Mouse (Mus musculus) myocyte (in vitro differentiated cells): Measurements from ENCODE around the gene Itgam. TPM values are rescaled to one million over a fixed set of nuclear protein-coding genes. Genes with fewer than 3 reads are reported as not detected.

Source experiments
- H3K27me3 ChIP-seq: one replicate; pipeline ENCODE4 v1.6.1; 2011; ENCODE audit not compliant: control insufficient read depth, insufficient read depth, insufficient read length
- H3K36me3 ChIP-seq: one replicate; pipeline ENCODE4 v1.6.1; 2011; ENCODE audit not compliant: control insufficient read depth, insufficient read depth
- H3K4me2 ChIP-seq: one replicate; pipeline ENCODE4 v1.6.1; 2011; ENCODE audit warnings: low read depth, control low read depth
- H3K4me3 ChIP-seq: one replicate; pipeline ENCODE4 v1.5.1; 2011; ENCODE audit warnings: mild to moderate bottlenecking, control low read depth, moderate library complexity
- H3K79me2 ChIP-seq: one replicate; pipeline ENCODE4 v1.6.1; 2011; ENCODE audit not compliant: control insufficient read depth, insufficient read depth
- H3ac ChIP-seq: one replicate; pipeline ENCODE4 v1.6.1; 2011; ENCODE audit not compliant: control insufficient read depth, insufficient read length
- CEBPB ChIP-seq: IDR thresholded peaks from 2 replicates; pipeline ENCODE4 v1.6.1; 2011; ENCODE audit warnings: mild to moderate bottlenecking, moderate library complexity; ENCODE audit not compliant: poor library complexity, insufficient read depth, severe bottlenecking
- E2F4 ChIP-seq: IDR thresholded peaks from one replicate; pipeline ENCODE4 v1.6.1; 2011; ENCODE audit warnings: mild to moderate bottlenecking, control low read depth, moderate library complexity; ENCODE audit not compliant: insufficient read depth
- MAX ChIP-seq: IDR thresholded peaks from one replicate; pipeline ENCODE4 v1.6.1; 2011; ENCODE audit warnings: low read depth, mild to moderate bottlenecking, control low read depth
- MYOD1 ChIP-seq, 3 experiments: IDR thresholded peaks; one replicate each; pipeline ENCODE4 v1.6.1; 2011; ENCODE audit warnings: control low read depth in 2 of 3, low read depth in 2 of 3, mild to moderate bottlenecking in 2 of 3, moderate library complexity in 1 of 3; ENCODE audit not compliant: insufficient read length in 2 of 3, control insufficient read depth in 1 of 3
- MYOG ChIP-seq, 3 experiments: IDR thresholded peaks; one replicate each; pipeline ENCODE4 v1.6.1; 2011; ENCODE audit warnings: control low read depth in 2 of 3, low read depth in 2 of 3, mild to moderate bottlenecking in 2 of 3; ENCODE audit not compliant: insufficient read length in 2 of 3, control insufficient read depth in 1 of 3, insufficient read depth in 1 of 3
- POLR2A ChIP-seq: IDR thresholded peaks from one replicate; pipeline ENCODE4 v1.6.1; 2011; ENCODE audit warnings: low read depth, mild to moderate bottlenecking, control low read depth, moderate library complexity; ENCODE audit not compliant: insufficient read length
- POLR2AphosphoS2 ChIP-seq: IDR thresholded peaks from one replicate; pipeline ENCODE4 v1.6.1; 2011; ENCODE audit warnings: low read depth, control low read depth; ENCODE audit not compliant: insufficient read length
- REST ChIP-seq: IDR thresholded peaks from one replicate; pipeline ENCODE4 v1.6.1; 2011; ENCODE audit warnings: mild to moderate bottlenecking, control low read depth, moderate library complexity; ENCODE audit not compliant: insufficient read depth, insufficient read length
- SRF ChIP-seq: IDR thresholded peaks from one replicate; pipeline ENCODE4 v1.6.1; 2011; ENCODE audit warnings: low read depth; ENCODE audit not compliant: control insufficient read depth, insufficient read length
- TCF12 ChIP-seq: IDR thresholded peaks from one replicate; pipeline ENCODE4 v1.6.1; 2011; ENCODE audit warnings: mild to moderate bottlenecking, control low read depth; ENCODE audit not compliant: poor library complexity, insufficient read depth, severe bottlenecking
- TCF3 ChIP-seq: IDR thresholded peaks from one replicate; pipeline ENCODE4 v1.6.1; 2011; ENCODE audit warnings: low read depth, control low read depth; ENCODE audit not compliant: insufficient read length
- USF1 ChIP-seq: IDR thresholded peaks from one replicate; pipeline ENCODE4 v1.6.1; 2011; ENCODE audit warnings: low read depth, mild to moderate bottlenecking, control low read depth, moderate library complexity
- polyA plus RNA-seq: library from polyadenylated mRNA; unstranded; fragments of >200 nt; fragmentation: generic; extraction: Trizol; gene quantifications from one replicate; pipeline ENCODE4 v1.2.1, GENCODE M21; 2012; ENCODE audit warnings: missing spikeins

Itgam gene
- polyA plus RNA-seq, 1 experiment = 0.14 TPM

GRCm38 (mm10) chr7:128063211-128063781 lies 856 bp downstream of the Itgam start:
- Histone ChIP-seq H3K4me3 (no peak overlapping the region), H3ac (no peak overlapping the region), H3K79me2 (no peaks in the 10 kb centered on the region), H3K4me2 (no peak overlapping the region), H3K27me3 (peaks cover 14% of the 10 kb centered on the region), H3K36me3 (no peaks in the 10 kb centered on the region)
- TF ChIP-seq CEBPB (no peak), MYOD1 (IDR thresholded peaks at IDR 0.05; ENCODE audit: control insufficient read depth in 1 of 3, insufficient read length in 2 of 3, low read depth in 2 of 3) (no peak), POLR2A (no peak), E2F4 (no peak), MAX (no peak), POLR2AphosphoS2 (no peak), TCF12 (no peak), REST (no peak), SRF (no peak), TCF3 (no peak), MYOG (IDR thresholded peaks at IDR 0.05; ENCODE audit: control insufficient read depth in 1 of 3, insufficient read depth in 1 of 3, insufficient read length in 2 of 3, low read depth in 2 of 3) (no peak), USF1 (no peak)

- TF ChIP-seq REST = no peak
- no peak for TF ChIP-seq POLR2A
- no peak for TF ChIP-seq TCF12
- TF ChIP-seq SRF = no peak
- TF ChIP-seq TCF3 = no peak
- no peak for TF ChIP-seq POLR2AphosphoS2
- TF ChIP-seq CEBPB = no peak
- TF ChIP-seq USF1 = no peak
- no peak for TF ChIP-seq MYOG (IDR thresholded peaks at IDR 0.05; ENCODE audit: control insufficient read depth in 1 of 3, insufficient read depth in 1 of 3, insufficient read length in 2 of 3, low read depth in 2 of 3)
- no peak for TF ChIP-seq E2F4
- no peak for TF ChIP-seq MAX
- TF ChIP-seq MYOD1 (IDR thresholded peaks at IDR 0.05; ENCODE audit: control insufficient read depth in 1 of 3, insufficient read length in 2 of 3, low read depth in 2 of 3) = no peak
- Histone ChIP-seq H3K4me2 (no peak overlapping the region), H3K4me3 (no peak overlapping the region), H3K79me2 (no peaks in the 10 kb centered on the region), H3K36me3 (no peaks in the 10 kb centered on the region), H3K27me3 (peaks cover 21% of the 10 kb centered on the region), H3ac (no peak overlapping the region)
Observed at GRCm38 (mm10) chr7:128065547-128065946, 3.1 kb downstream of the Itgam start.

- no peaks in the 10 kb centered on the region for H3K36me3 ChIP-seq
- no peak overlapping the region for H3ac ChIP-seq
- no peak for TF ChIP-seq POLR2A
- TF ChIP-seq USF1 = no peak
- TF ChIP-seq MYOG (IDR thresholded peaks at IDR 0.05; ENCODE audit: control insufficient read depth in 1 of 3, insufficient read depth in 1 of 3, insufficient read length in 2 of 3, low read depth in 2 of 3) = no peak
- TF ChIP-seq TCF3 = no peak
- TF ChIP-seq CEBPB = no peak
- TF ChIP-seq MAX = no peak
- no peak for TF ChIP-seq SRF
- no peak for TF ChIP-seq MYOD1 (IDR thresholded peaks at IDR 0.05; ENCODE audit: control insufficient read depth in 1 of 3, insufficient read length in 2 of 3, low read depth in 2 of 3)
- TF ChIP-seq TCF12 = no peak
- TF ChIP-seq E2F4 = no peak
- TF ChIP-seq POLR2AphosphoS2 = no peak
- TF ChIP-seq REST = no peak
- H3K4me3 ChIP-seq = no peak overlapping the region
- H3K27me3 ChIP-seq = peaks cover 31% of the 10 kb centered on the region
- H3K79me2 ChIP-seq = no peaks in the 10 kb centered on the region
- no peak overlapping the region for H3K4me2 ChIP-seq
Observed at GRCm38 (mm10) chr7:128067847-128068246, 5.4 kb downstream of the Itgam start.

DNA sequence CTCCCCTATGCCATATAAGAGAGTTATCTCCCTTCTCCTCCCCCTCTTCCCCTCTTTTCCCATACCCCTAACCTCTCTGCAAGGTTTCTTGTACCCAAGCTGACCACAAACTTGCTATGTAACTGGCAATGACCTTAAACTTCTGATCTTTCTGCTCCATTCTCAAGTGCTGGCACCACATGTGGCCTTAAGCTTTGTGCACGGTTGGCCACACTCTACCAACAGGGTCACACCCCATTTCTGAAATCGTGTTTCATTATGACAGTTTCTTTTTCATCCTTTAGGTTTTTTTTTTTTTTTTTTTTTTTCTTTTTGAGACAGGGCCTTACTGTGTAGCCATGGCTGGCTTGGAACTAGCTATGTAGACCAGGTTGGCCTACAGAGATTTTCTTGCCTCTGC lies 7.4 kb downstream of the Itgam start:
- no peak for TF ChIP-seq POLR2AphosphoS2
- no peak for TF ChIP-seq CEBPB
- TF ChIP-seq SRF = no peak
- Histone ChIP-seq H3K79me2 (no peaks in the 10 kb centered on the region), H3ac (no peak overlapping the region), H3K27me3 (peaks cover 24% of the 10 kb centered on the region), H3K36me3 (no peaks in the 10 kb centered on the region), H3K4me3 (no peak overlapping the region), H3K4me2 (no peak overlapping the region)

DNA sequence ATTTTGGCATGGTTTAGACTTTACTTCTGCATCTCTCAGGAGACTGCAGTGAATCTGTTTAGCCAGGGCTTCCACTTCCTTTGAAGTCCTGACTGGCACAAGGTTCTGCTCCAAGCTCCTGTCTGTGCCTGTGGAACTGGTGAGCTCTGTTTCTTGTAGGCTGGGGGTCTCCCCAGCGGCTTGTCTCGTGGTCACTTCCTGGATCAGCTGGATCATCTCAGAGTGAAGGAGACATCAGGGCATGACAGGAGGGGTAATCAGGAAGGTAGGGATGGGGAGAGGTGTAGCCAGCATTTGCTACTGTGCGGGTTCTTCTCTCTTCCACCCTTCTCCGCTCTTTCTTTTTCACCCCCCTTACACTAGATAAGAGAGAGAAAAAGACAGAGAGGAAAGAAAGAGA lies 9.4 kb downstream of the Itgam start:
- Histone ChIP-seq H3K27me3 (peaks cover 27% of the 10 kb centered on the region), H3K79me2 (no peaks in the 10 kb centered on the region), H3K4me3 (no peak overlapping the region), H3ac (no peak overlapping the region), H3K4me2 (no peak overlapping the region), H3K36me3 (no peaks in the 10 kb centered on the region)
- no peak for TF ChIP-seq USF1
- TF ChIP-seq SRF = no peak
- TF ChIP-seq E2F4 = no peak
- TF ChIP-seq TCF12 = no peak
- TF ChIP-seq TCF3 = no peak
- no peak for TF ChIP-seq POLR2AphosphoS2
- no peak for TF ChIP-seq POLR2A
- no peak for TF ChIP-seq CEBPB
- no peak for TF ChIP-seq MAX
- TF ChIP-seq MYOG (IDR thresholded peaks at IDR 0.05; ENCODE audit: control insufficient read depth in 1 of 3, insufficient read depth in 1 of 3, insufficient read length in 2 of 3, low read depth in 2 of 3) = no peak
- TF ChIP-seq REST = no peak
